Mouse (Mus musculus) lung, adult 2 months (tissue): ENCODE data around the gene Sf3a3.

Source experiments
- CTCF ChIP-seq: fragments of 200-500 bp; IDR thresholded peaks from 2 replicates; pipeline ENCODE4 v1.5.1; 2011; ENCODE audit warnings: mild to moderate bottlenecking, low read length, control low read depth; ENCODE audit not compliant: insufficient read depth
- POLR2A ChIP-seq: fragments of 200-500 bp; IDR thresholded peaks from 2 replicates; pipeline ENCODE4 v1.6.1; 2011; ENCODE audit warnings: low read depth, mild to moderate bottlenecking, control low read depth, low read length, borderline replicate concordance; ENCODE audit errors: extremely low read depth

- TF ChIP-seq CTCF (no peak), POLR2A (no peak)
Observed at GRCm38 (mm10) chr4:124682270-124682669, 32.3 kb upstream of the Sf3a3 start.
